Mouse (Mus musculus) heart, adult 8-10 months (tissue): ENCODE measurements at regions not wholly inside any gene's neighbourhood (a gene's known extent, or its start where the extent isn't known, plus 50 kb on each side); places are given as distances from the start of the nearest gene placed in this dataset.
A peak's percentile ranks its signal among the peaks of the same experiment; 100 is the strongest.
"Not testable (repeated sequence)": the region's sequence is repeated elsewhere in the genome, so short reads cannot be mapped to it uniquely, and the experiment has no call there.

ENCODE experiments used
- DNase-seq: peaks from one replicate; pipeline ENCODE4 v3.0.0; 2022; ENCODE audit warnings: low spot score

- peak; percentile 44 for DNase-seq
Observed at GRCm38 (mm10) chr14:86322365-86322764, 818.7 kb downstream of the Diaph3 start.

GRCm38 (mm10) chr14:86315974-86316373 is 825.1 kb downstream of the Diaph3 start:
- DNase-seq: no peak

- peak; percentile 40 for DNase-seq
Observed at GRCm38 (mm10) chr14:86308949-86309543, 832.0 kb downstream of the Diaph3 start.

- DNase-seq: peak; percentile 65
Observed at GRCm38 (mm10) chr14:86307806-86308205, 833.2 kb downstream of the Diaph3 start.

GRCm38 (mm10) chr14:86301666-86302065 is 839.4 kb downstream of the Diaph3 start:
- no peak for DNase-seq

- no peak for DNase-seq
Observed at GRCm38 (mm10) chr14:86300811-86301210, 840.2 kb downstream of the Diaph3 start.

GRCm38 (mm10) chr14:86297991-86298390 is 843.0 kb downstream of the Diaph3 start:
- DNase-seq: no peak

GRCm38 (mm10) chr14:86294606-86295005 is 846.4 kb downstream of the Diaph3 start:
- DNase-seq: not testable (repeated sequence)

- DNase-seq: no peak
Observed at GRCm38 (mm10) chr14:86293804-86294203, 847.2 kb downstream of the Diaph3 start.

- no peak for DNase-seq
Observed at GRCm38 (mm10) chr14:86293371-86293770, 847.7 kb downstream of the Diaph3 start.

GRCm38 (mm10) chr14:86290556-86290955 is 850.5 kb downstream of the Diaph3 start:
- no peak for DNase-seq

GRCm38 (mm10) chr14:86261640-86262230 is 879.3 kb downstream of the Diaph3 start:
- no peak for DNase-seq

GRCm38 (mm10) chr14:86254196-86254595 is 886.8 kb downstream of the Diaph3 start:
- no peak for DNase-seq

GRCm38 (mm10) chr14:86251617-86252016 is 889.4 kb downstream of the Diaph3 start:
- no peak for DNase-seq

- no peak for DNase-seq
Observed at GRCm38 (mm10) chr14:86247686-86248085, 893.3 kb downstream of the Diaph3 start.

GRCm38 (mm10) chr14:86246770-86247169 is 894.3 kb downstream of the Diaph3 start:
- no peak for DNase-seq

- no peak for DNase-seq
Observed at GRCm38 (mm10) chr14:86243662-86244061, 897.4 kb downstream of the Diaph3 start.

- DNase-seq: no peak
Observed at GRCm38 (mm10) chr14:86242836-86243235, 898.2 kb downstream of the Diaph3 start.

GRCm38 (mm10) chr14:86239090-86239489 is 901.9 kb downstream of the Diaph3 start:
- no peak for DNase-seq

GRCm38 (mm10) chr14:86233305-86233704 is 907.7 kb downstream of the Diaph3 start:
- no peak for DNase-seq

- DNase-seq: no peak
Observed at GRCm38 (mm10) chr14:86230609-86231008, 910.4 kb downstream of the Diaph3 start.

GRCm38 (mm10) chr14:86229755-86230154 is 911.3 kb downstream of the Diaph3 start:
- DNase-seq: no peak

GRCm38 (mm10) chr14:86215711-86216110 is 925.3 kb downstream of the Diaph3 start:
- DNase-seq: no peak

- no peak for DNase-seq
Observed at GRCm38 (mm10) chr14:86211654-86212053, 929.4 kb downstream of the Diaph3 start.
